Mouse (Mus musculus): ENCODE results near the gene Trmt1l. TPM values are rescaled to one million over a fixed set of nuclear protein-coding genes. Genes with fewer than 3 reads are reported as not detected.

Gene Trmt1l
- polyA plus RNA-seq (2015; fragmentation: Nextera tagmentation; extraction: Ambion mirVana) = 16.0 and 18.2 TPM in 2 replicates

GRCm38 (mm10) chr1:151428263-151429221 is at the start of gene Trmt1l, which contains the start of gene Swt1:
Gene Trmt1l, plus strand, starts transcription at chr1:151428542.
Gene Swt1, minus strand, starts transcription at chr1:151428455.

GRCm38 (mm10) chr1:151500531-151501361 is 72.4 kb downstream of the Trmt1l start, which contains the start of gene Rnf2:
Gene Rnf2, minus strand, starts transcription at chr1:151500955.

Small RNAs within 50 kb of the gene (microRNA-seq; reads per million reads assigned to microRNA genes)
- not detected for gene Mir7682

Other genes starting within 250 kb of the Trmt1l start
- 0.18 TPM in 1 of 2 replicates, not detected in the other for gene Gm47985, start 246.0 kb upstream of the Trmt1l start, polyA plus RNA-seq (2015; fragmentation: Nextera tagmentation; extraction: Ambion mirVana)
- 0.21 TPM in 1 of 2 replicates, not detected in the other for gene Gm8947, start 236.2 kb upstream of the Trmt1l start, polyA plus RNA-seq (2015; fragmentation: Nextera tagmentation; extraction: Ambion mirVana)
- gene Gm47995, start 230.1 kb upstream of the Trmt1l start, polyA plus RNA-seq (2015; fragmentation: Nextera tagmentation; extraction: Ambion mirVana) = not detected in 2 replicates
- not detected in 2 replicates for gene 3110040M04Rik, start 224.4 kb upstream of the Trmt1l start, polyA plus RNA-seq (2015; fragmentation: Nextera tagmentation; extraction: Ambion mirVana)
- gene Gm47996, start 218.4 kb upstream of the Trmt1l start, polyA plus RNA-seq (2015; fragmentation: Nextera tagmentation; extraction: Ambion mirVana) = not detected in 2 replicates
- gene Ivns1abp, start 84.1 kb upstream of the Trmt1l start, polyA plus RNA-seq (2015; fragmentation: Nextera tagmentation; extraction: Ambion mirVana) = 52.3 and 58.8 TPM in 2 replicates
- 13.2 and 22.7 TPM in 2 replicates for gene Swt1, start 87 bp upstream of the Trmt1l start, polyA plus RNA-seq (2015; fragmentation: Nextera tagmentation; extraction: Ambion mirVana)
- 37.7 and 47.3 TPM in 2 replicates for gene Rnf2, start 72.4 kb downstream of the Trmt1l start, polyA plus RNA-seq (2015; fragmentation: Nextera tagmentation; extraction: Ambion mirVana)
- gene Fam129a, start 142.6 kb downstream of the Trmt1l start, polyA plus RNA-seq (2015; fragmentation: Nextera tagmentation; extraction: Ambion mirVana) = 122 and 154 TPM in 2 replicates

Data from urinary bladder, postnatal 0 days (tissue).